Mouse (Mus musculus) CD4-positive, CD25-positive, alpha-beta regulatory T cell, adult 2 months (primary cell): ENCODE data around the gene Tex44.

ENCODE experiments used
- DNase-seq: peaks from one replicate; pipeline ENCODE4 v3.0.0-alpha.2; 2012; ENCODE audit warnings: low read depth, low spot score

The Tex44 gene

GRCm38 (mm10) chr1:86423879-86424278 is 2.2 kb upstream of the Tex44 start:
- DNase-seq: no peak

- no peak for DNase-seq
Measured at GRCm38 (mm10) chr1:86424336-86424735, 1.8 kb upstream of the Tex44 start.

GRCm38 (mm10) chr1:86424835-86425547 is 1.1 kb upstream of the Tex44 start:
- DNase-seq: no peak

DNA sequence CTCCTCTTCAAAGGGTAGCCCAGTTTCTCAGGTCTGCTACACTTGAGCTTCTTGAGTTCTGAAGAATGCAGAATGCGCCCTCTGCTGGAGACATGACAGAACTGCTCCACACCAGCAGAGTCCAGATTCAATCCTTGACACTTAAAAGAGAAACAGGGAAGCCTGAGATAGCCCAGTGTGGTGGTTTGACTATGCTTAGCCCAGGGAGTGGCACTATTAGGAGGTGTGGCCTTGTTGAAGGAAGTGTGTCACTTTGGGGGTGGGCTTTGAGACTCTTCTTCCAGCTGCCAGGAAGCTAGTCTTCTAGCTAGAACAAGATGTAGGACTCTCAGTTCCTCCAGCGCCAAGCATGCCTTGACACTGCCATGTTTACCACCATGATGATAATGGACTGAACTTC is 3.9 kb downstream of the Tex44 start:
- peak; percentile 89 for DNase-seq

- DNase-seq: no peak
Measured at GRCm38 (mm10) chr1:86432778-86433177, 6.6 kb downstream of the Tex44 start.

DNA sequence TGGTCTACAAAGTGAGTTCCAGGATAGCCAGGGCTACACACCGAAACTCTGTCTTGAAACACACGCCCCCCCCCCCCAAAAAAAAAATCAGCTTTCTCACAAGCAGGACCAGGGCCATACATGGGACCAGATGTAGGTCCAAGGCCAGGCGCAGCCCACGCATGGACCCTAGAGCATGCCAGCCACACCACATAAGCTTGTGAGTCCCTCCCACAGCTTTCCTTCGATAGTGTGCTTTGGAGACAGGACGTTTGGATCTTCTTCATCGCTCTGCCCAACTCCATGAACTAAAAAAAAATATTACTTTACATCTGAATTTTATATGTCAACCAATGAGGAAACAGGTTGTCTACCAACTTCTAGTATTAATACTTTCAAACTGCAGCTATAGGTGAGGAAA is 7.2 kb downstream of the Tex44 start:
- DNase-seq: no peak

DNA sequence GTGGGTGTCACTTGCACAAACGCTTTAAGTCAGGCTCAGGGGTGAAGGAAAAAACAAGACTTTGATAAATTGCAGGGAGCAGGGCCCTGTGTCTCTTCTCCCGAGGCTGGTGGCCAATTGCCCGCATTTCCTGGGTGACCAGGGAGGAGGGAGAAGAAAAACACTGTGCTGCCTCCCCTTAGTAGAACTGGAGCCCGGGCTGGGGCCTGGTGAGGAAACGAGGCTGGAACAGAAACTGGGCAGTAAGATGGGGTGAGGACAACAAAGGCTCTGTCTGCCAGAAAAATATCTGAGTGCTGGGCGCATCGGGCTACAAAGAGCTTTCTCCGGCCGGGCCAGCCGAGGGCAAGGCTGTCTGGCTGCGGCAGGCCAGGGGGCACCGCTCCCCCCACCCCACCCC is 7.9 kb downstream of the Tex44 start:
- no peak for DNase-seq

GRCm38 (mm10) chr1:86434439-86435201 is 8.5 kb downstream of the Tex44 start:
- peak; percentile 98 for DNase-seq

DNA sequence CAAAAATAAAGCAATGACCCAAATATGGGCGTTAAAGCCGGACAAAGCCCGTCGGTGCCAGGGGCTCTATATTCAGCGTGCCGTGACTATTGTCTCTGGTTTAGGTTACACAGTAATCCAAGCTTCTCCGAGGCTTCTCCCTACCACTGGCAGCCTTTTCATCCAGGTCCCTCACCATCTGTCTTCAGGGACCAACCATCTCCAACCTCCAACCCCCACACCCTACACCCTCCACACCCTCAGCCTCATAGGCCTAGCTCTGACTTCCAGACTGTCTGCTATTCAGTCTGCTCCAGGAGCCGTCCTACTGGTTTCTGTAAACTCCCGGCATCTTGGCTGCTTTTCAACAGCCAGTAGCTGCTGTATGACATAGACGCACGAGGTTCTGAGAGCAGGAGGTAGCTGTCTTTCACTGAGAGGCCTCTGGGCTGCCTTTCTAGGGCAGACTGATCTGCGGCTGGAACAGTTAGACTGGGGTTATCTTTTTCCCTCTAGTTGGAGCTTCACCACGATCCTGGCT is 9.2 kb downstream of the Tex44 start:
- DNase-seq: peak; percentile 26

- DNase-seq: peak; percentile 46
Measured at GRCm38 (mm10) chr1:86437219-86438013, 11.3 kb downstream of the Tex44 start.

- DNase-seq: no peak
Measured at GRCm38 (mm10) chr1:86438014-86438319, 11.8 kb downstream of the Tex44 start.

GRCm38 (mm10) chr1:86438501-86438900 is 12.4 kb downstream of the Tex44 start:
- no peak for DNase-seq

DNA sequence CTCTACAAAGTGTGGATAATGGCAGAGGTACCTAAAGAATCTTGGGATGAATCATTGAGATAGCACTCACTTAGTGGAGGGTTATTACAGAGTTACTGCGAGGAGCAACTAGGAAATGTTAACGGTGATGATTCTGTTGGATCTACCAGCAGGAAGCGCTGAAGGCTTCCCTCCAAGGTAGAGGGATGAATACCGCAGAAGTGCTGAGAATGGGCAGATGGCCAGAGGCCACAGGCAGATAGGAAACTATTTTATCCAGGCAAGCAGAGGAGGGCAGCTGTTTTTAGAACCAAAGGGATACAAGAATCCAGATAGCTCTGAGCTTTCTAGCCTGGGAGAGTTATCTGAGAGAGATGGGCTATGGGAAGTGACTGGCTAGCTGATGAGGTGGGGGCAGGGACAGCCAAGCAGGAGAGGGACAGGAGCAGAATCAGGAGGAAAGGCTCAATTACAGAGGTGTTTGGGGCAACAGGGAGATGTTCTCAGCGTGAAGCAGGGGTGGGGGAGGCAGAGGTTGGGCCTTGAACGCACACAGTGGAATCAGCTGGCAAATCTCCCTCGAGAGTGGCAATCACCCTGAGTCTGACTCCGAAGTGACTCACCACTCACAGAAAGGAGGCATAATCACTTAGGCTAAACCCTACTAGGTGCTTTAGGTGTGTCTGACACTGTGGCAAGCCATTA is 13.5 kb downstream of the Tex44 start:
- peak; percentile 26 for DNase-seq

DNA sequence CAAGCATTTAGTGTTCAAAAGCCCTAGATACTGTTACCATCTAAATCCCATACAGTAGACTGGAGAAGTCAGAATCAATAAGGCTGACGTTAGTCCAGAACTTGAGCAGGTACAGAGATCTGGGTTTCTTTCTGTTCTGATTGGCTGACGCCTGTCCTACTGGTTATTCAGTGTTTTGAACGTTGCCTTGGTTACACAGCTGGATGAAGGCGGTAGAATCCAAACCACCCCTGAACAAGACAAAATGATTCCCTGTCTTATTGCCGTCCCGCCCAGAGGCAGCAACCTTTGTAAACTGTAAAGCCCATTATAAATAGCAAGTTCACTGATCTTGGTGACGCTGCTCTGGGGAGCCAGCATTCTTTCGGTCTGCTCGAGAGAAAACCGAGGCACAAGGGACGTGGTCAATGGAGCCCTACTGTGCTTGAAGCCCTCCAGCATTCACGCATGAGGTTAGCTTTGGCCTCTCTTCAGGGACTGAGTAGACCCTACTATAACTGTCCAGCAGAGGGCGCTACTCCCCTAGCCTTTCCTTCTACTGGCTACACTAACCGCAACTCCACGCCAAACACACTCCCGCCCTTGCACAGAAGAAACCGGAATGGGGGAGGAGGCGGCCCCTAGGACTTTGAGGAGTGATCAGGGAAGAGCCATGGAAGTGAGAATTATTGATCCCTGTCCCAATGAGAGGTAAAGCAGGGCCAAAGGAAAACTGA is 14.2 kb downstream of the Tex44 start:
- peak; percentile 93 for DNase-seq

- peak; percentile 87 for DNase-seq
Measured at GRCm38 (mm10) chr1:86440887-86441723, 15.0 kb downstream of the Tex44 start.

DNA sequence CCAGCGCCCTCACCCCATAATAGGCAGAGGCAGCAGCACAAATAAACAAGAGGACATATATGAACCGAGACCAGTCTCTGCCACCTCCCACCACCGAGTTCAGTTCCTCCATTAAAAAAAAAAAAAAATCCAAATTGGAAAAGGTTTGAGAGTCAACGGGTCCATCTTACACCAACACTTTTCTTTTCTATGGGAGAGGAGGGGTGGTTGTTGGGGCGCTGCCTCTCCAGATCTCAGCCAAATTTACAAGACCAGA is 15.5 kb downstream of the Tex44 start:
- no peak for DNase-seq

GRCm38 (mm10) chr1:86441980-86442831 is 16.1 kb downstream of the Tex44 start:
- DNase-seq: peak; percentile 90

- no peak for DNase-seq
Measured at GRCm38 (mm10) chr1:86442832-86443231, 16.7 kb downstream of the Tex44 start.

- no peak for DNase-seq
Measured at GRCm38 (mm10) chr1:86443386-86444172, 17.4 kb downstream of the Tex44 start.
